Mouse (Mus musculus) T-cell, adult 2 months (primary cell): ENCODE measurements around the gene C2cd2.

Source experiments
- DNase-seq: peaks from one replicate; pipeline ENCODE4 v3.0.0; 2022; ENCODE audit warnings: low spot score

C2cd2 gene

GRCm38 (mm10) chr16:97882891-97883290 is 79.5 kb downstream of the C2cd2 start:
- no peak for DNase-seq

- DNase-seq = peak; percentile 29
Measured at GRCm38 (mm10) chr16:97879134-97879533, 83.3 kb downstream of the C2cd2 start.

GRCm38 (mm10) chr16:97877502-97877901 is 84.9 kb downstream of the C2cd2 start:
- DNase-seq = no peak

- DNase-seq = no peak
Measured at GRCm38 (mm10) chr16:97875101-97875500, 87.3 kb downstream of the C2cd2 start.

GRCm38 (mm10) chr16:97874376-97874775 is 88.0 kb downstream of the C2cd2 start:
- DNase-seq = no peak

- DNase-seq = no peak
Measured at GRCm38 (mm10) chr16:97872657-97873056, 89.7 kb downstream of the C2cd2 start.

- DNase-seq = no peak
Measured at GRCm38 (mm10) chr16:97869193-97870102, 93.0 kb downstream of the C2cd2 start.

- no peak for DNase-seq
Measured at GRCm38 (mm10) chr16:97863932-97864467, 98.4 kb downstream of the C2cd2 start.

- DNase-seq = no peak
Measured at GRCm38 (mm10) chr16:97856050-97856449, 106.3 kb downstream of the C2cd2 start.

- peak; percentile 81 for DNase-seq
Measured at GRCm38 (mm10) chr16:97851741-97852319, 110.6 kb downstream of the C2cd2 start, which contains the start of gene Prdm15. Gene Prdm15 (minus strand): TSS chr16:97851850.

- peak; percentile 83 for DNase-seq
Measured at GRCm38 (mm10) chr16:97851061-97851740, 111.2 kb downstream of the C2cd2 start.

GRCm38 (mm10) chr16:97850667-97851060 is 111.7 kb downstream of the C2cd2 start:
- DNase-seq = peak; percentile 24

GRCm38 (mm10) chr16:97848832-97849231 is 113.6 kb downstream of the C2cd2 start:
- DNase-seq = no peak

GRCm38 (mm10) chr16:97844967-97845937 is 117.1 kb downstream of the C2cd2 start:
- DNase-seq = no peak

- no peak for DNase-seq
Measured at GRCm38 (mm10) chr16:97832154-97832553, 130.2 kb downstream of the C2cd2 start.

- no peak for DNase-seq
Measured at GRCm38 (mm10) chr16:97828207-97828606, 134.2 kb downstream of the C2cd2 start.

GRCm38 (mm10) chr16:97823311-97824007 is 138.9 kb downstream of the C2cd2 start:
- no peak for DNase-seq

GRCm38 (mm10) chr16:97819532-97819931 is 142.9 kb downstream of the C2cd2 start:
- no peak for DNase-seq

GRCm38 (mm10) chr16:97817414-97817813 is 145.0 kb downstream of the C2cd2 start:
- no peak for DNase-seq

GRCm38 (mm10) chr16:97815269-97815668 is 147.1 kb downstream of the C2cd2 start:
- DNase-seq = no peak

- DNase-seq = no peak
Measured at GRCm38 (mm10) chr16:97814060-97814459, 148.3 kb downstream of the C2cd2 start.
